Mouse (Mus musculus) kidney, embryonic 16.5 days (tissue): ENCODE measurements at regions not wholly inside any gene's neighbourhood (a gene's known extent, or its start where the extent isn't known, plus 50 kb on each side); places are given as distances from the start of the nearest gene placed in this dataset. TPM values are rescaled to one million over a fixed set of nuclear protein-coding genes. Genes with fewer than 3 reads are reported as not detected.

Experiments
- microRNA-seq: library from miRNA; unstranded; fragments of <30 nt; microRNA quantifications from one replicate; pipeline ENCODE4, GENCODE M21; 2016

Small RNA genes in the stretch of these regions (microRNA-seq; reads per million reads assigned to microRNA genes)
- gene Gm26399: not detected
